Mouse (Mus musculus) thymus, adult 2 months (tissue): Measurements from ENCODE around the gene Nexmif. TPM values are rescaled to one million over a fixed set of nuclear protein-coding genes. Genes with fewer than 3 reads are reported as not detected.

Source experiments
- DNase-seq: peaks from one replicate; pipeline ENCODE4 v3.0.0; 2021
- H3K27ac ChIP-seq: fragments of 200-500 bp; 2 replicates; pipeline ENCODE4 v1.5.1; 2012; ENCODE audit warnings: low read length, control low read depth; ENCODE audit not compliant: control insufficient read depth, insufficient read depth
- H3K27me3 ChIP-seq: fragments of 200-500 bp; 2 replicates; pipeline ENCODE4 v1.6.1; 2012; ENCODE audit warnings: mild to moderate bottlenecking, low read length, moderate library complexity, mixed read lengths; ENCODE audit not compliant: control insufficient read depth, insufficient read depth
- H3K36me3 ChIP-seq: fragments of 200-500 bp; 2 replicates; pipeline ENCODE4 v1.6.1; 2012; ENCODE audit warnings: mild to moderate bottlenecking, low read length, moderate library complexity; ENCODE audit not compliant: control insufficient read depth, insufficient read depth
- H3K4me1 ChIP-seq: fragments of 200-500 bp; replicated peaks from 2 replicates; pipeline ENCODE4 v1.6.1; 2012; ENCODE audit warnings: low read length; ENCODE audit not compliant: control insufficient read depth, insufficient read depth
- H3K4me3 ChIP-seq: fragments of 200-500 bp; 2 replicates; pipeline ENCODE4 v1.5.1; 2012; ENCODE audit warnings: mild to moderate bottlenecking, low read length, control low read depth, moderate library complexity; ENCODE audit not compliant: control insufficient read depth, insufficient read depth
- CTCF ChIP-seq: fragments of 200-500 bp; IDR thresholded peaks from 2 replicates; pipeline ENCODE4 v1.5.1; 2012; ENCODE audit warnings: mild to moderate bottlenecking, control low read depth, low read length, moderate library complexity, borderline replicate concordance; ENCODE audit not compliant: control insufficient read depth, poor library complexity, insufficient read depth; ENCODE audit errors: extremely low read depth
- POLR2A ChIP-seq: fragments of 200-500 bp; IDR thresholded peaks from 2 replicates; pipeline ENCODE4 v1.6.1; 2012; ENCODE audit warnings: mild to moderate bottlenecking, low read length, control low read depth, moderate library complexity; ENCODE audit not compliant: control insufficient read depth, poor library complexity, insufficient read depth; ENCODE audit errors: extremely low read depth
- whole genome bisulfite sequencing: fragments of 180-500 bp; shearing (Covaris S2); methylation state at CpG from one replicate; pipeline ENCODE4 v1.1.7; 2018; 5-methylcytosine and 5-hydroxymethylcytosine counted together
- polyA plus RNA-seq: library from polyadenylated mRNA; depleted of rRNA; stranded (reverse); fragments of >200 nt; gene quantifications from 2 replicates; pipeline ENCODE4 v1.2.3, GENCODE M21; 2012; rRNA removed

Nexmif gene
- polyA plus RNA-seq = 0.03 and 0.06 TPM in 2 replicates

DNA sequence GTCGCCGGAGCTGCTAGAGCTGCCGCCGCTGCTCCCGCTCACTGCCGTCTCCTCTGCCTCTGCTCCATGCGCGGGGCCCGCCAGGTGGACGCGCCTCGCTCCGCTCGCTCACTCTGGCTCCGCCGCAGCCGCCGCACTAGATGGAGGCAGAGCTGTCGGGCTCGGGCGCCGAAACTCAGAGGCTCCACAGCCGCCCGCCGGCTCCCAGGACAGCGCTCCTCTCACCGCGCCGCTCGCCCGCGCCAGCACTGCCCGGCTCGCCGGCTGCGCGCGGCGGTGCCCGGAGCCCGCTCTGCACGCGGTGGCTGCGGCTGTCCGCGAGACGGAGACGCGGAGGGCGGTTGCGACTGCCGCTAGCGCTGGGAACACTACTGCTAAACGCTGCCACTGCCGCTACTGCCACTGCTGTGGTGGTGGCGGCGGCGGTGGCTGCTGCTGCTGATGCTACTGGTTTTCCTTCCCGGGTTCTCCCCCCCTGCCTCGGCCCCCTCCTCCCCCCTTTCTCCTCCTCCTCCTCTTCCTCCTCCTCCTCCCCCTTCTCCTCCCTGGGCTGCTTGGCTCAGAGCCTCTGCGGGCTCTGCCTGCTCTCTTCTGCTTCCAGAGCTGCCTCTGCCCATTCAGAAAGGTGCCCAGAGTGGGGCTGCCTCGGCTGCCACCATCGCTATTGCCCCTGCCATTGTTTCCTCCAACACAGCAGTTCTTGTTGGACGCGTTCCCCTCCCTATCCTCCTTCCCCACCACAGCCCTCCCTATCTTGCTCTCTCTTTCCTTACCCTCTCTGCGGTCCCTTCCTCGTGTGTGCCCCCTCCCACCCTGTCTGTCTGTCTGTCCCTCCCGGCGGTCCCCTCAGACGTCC, at the start of gene Nexmif:
Gene Nexmif, minus strand, starts transcription at position 450 of the 856 bp plus-strand sequence.
- TF ChIP-seq CTCF (no peak), POLR2A (no peak)
- H3K27ac ChIP-seq = no peak within 1 kb of the TSS
- DNase-seq = peak; percentile 4
- H3K4me3 ChIP-seq = peak within 1 kb of the TSS; percentile 48
- no peaks in the 10 kb centered on the region for H3K36me3 ChIP-seq
- WGBS = 4% methylated on average over 48 of the region's 70 CpGs
- peaks cover 8% of the 10 kb centered on the region for H3K4me1 ChIP-seq
- H3K27me3 ChIP-seq = peaks cover 19% of the 10 kb centered on the region; the same call in 1 of the 2 replicates

DNA sequence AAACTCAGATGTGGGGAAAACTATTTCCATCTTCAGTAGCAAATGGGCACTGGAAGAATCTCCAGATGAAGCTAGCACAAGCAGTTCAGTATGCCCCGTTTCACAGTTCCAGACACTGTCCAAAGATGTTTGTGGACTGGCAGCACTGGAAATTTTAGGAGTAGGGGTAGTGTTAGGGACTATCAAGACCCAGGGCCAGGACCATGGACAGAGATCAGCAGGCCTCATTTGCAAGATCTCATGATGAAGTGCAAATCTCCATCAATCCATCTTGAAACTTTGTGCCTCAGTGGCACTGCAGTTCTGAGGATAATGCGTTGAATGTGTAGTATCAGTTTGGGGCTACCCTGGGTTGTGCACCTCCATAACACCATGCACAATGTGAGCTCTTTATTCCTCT, 7.7 kb upstream of the Nexmif start:
- no peak for DNase-seq
- TF ChIP-seq POLR2A (no peak), CTCF (no peak)
- 84% methylated on average over 2 of the region's 2 CpGs for WGBS

DNA sequence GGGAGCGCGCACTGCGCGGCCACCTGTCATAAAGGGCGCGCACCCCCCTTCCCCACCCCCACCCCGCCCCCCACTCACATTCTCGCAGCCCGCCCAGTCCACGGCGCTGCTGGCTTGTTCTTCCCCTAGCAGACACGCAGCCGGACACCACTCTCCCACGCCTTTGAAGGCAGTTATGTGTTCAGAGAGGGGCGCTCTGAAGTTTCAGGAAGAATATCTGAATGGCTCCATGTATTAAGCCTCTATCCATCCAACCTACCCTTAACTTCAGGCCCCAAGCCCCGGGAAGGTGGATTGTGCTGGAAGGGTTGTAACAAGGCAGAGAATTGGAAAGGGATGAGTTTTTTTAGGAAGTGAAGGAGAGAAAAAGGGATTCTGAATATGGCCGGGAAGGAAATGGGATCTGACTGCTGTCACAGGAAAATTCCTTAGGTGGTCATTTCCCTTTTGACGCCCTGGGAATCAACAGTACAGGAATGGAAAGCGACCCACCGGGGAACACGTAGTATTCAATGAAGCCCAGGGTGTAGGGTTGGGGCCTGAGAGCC, 681 bp upstream of the Nexmif start:
- TF ChIP-seq CTCF (no peak), POLR2A (no peak)
- Histone ChIP-seq H3K36me3 (no peaks in the 10 kb centered on the region), H3K4me1 (peaks cover 8% of the 10 kb centered on the region), H3K27me3 (peaks cover 19% of the 10 kb centered on the region; the same call in 1 of the 2 replicates), H3K27ac (no peak overlapping the region), H3K4me3 (no peak overlapping the region; the same call in 1 of the 2 replicates)
- WGBS = 9% methylated on average over 18 of the region's 21 CpGs
- no peak for DNase-seq

More for the DNA sequence above, 7.7 kb upstream of the Nexmif start:
- H3K4me1 ChIP-seq = no peaks in the 10 kb centered on the region
- H3K27me3 ChIP-seq = no peaks in the 10 kb centered on the region
- no peak overlapping the region for H3K27ac ChIP-seq
- H3K4me3 ChIP-seq = no peak overlapping the region
- no peaks in the 10 kb centered on the region for H3K36me3 ChIP-seq

DNA sequence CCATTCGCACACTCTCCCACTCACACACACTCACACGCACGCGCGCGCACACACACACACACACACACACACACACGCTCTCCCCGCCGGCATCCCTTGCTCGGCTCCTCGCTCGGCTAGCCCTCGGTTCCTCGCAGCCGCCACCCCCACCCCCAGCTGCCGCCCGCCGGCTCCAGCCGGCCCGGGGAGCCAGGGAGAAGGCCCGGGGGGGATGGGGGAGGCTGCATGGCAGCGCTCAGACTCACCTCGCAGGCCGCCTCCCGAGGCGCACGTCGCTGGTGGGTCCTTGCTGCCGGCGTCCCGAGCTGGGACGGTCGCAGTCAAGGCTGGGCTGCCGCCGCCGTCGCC, 623 bp downstream of the Nexmif start:
- Histone ChIP-seq H3K4me1 (peaks cover 8% of the 10 kb centered on the region), H3K27ac (no peak overlapping the region), H3K27me3 (peaks cover 19% of the 10 kb centered on the region; the same call in 1 of the 2 replicates), H3K36me3 (no peaks in the 10 kb centered on the region), H3K4me3 (peak overlapping the region; percentile 48)
- 3% methylated on average over 22 of the region's 37 CpGs for WGBS
- DNase-seq = peak; percentile 10
- TF ChIP-seq CTCF (no peak), POLR2A (no peak)

DNA sequence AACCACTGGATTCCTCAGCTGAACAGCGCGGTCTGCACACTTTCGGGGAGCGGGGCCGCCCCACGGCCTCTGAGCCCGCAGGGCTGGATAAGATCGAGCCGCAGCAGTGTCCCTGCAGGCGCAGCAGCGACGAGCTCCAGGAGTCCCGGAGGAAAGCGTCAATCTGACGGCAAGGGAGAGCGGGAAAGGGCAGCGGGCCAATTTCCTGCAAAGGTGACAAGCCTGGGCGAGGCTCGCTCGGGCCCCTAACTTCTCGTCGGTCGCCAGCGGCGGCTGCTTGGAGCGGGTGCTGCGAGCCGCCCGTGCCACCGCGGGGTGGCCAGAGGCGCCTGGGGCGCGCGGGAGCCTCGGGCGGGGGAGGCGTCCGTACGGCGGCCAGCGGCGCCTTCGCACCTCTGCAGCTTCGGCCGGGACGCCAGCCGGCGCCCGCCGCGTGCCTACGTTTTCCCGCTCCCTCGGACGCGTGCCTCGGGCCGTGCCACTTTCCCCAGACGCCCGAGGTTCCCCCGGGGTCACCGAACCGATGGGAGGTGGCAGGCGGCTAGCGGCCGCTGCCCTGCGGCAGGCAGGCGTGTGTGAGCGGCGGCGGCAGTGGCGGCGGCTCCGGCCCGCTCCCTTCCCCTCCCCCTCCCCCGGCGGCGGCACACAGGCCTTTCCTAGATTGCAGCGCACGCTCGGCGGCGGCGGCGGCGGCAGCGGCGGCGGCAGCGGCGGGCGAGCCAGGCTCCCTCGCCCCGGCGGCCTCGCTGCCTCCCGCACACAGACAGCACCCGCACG, 1.2 kb downstream of the Nexmif start:
- 1% methylated on average over 51 of the region's 100 CpGs for WGBS

DNA sequence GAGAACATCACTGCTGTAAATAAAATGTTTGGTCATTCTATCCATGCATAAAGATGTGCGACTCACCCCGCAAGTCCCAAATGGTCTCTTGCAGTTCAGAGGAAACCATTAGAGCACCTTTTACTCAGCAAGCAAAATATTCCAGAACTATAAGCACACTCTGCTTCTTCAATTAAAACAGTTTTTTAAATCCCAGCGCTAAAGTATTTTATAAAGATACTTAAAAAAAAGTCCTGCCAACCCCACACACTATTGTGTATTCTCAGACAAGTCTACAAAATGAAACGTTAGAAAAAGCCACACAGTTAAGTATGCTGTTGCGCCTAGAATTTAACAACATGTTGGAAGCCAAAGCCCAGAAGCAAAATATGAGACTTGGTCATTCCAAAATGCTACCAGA, 1.9 kb downstream of the Nexmif start:
- no peak for DNase-seq
- no peak overlapping the region for H3K27ac ChIP-seq
- 60% methylated on average over 5 of the region's 5 CpGs for WGBS
- H3K4me3 ChIP-seq = no peak overlapping the region
- TF ChIP-seq CTCF (no peak), POLR2A (no peak)
- peaks cover 8% of the 10 kb centered on the region for H3K4me1 ChIP-seq
- H3K27me3 ChIP-seq = peaks cover 19% of the 10 kb centered on the region; the same call in 1 of the 2 replicates
- no peaks in the 10 kb centered on the region for H3K36me3 ChIP-seq

More for the DNA sequence above, 1.2 kb downstream of the Nexmif start:
- no peak for DNase-seq
- Histone ChIP-seq H3K4me1 (peaks cover 8% of the 10 kb centered on the region), H3K27ac (no peak overlapping the region), H3K4me3 (peak overlapping the region; percentile 48), H3K36me3 (no peaks in the 10 kb centered on the region), H3K27me3 (peaks cover 19% of the 10 kb centered on the region; the same call in 1 of the 2 replicates)
- TF ChIP-seq POLR2A (no peak), CTCF (no peak)
